Mouse (Mus musculus): ENCODE data around the gene Arhgap22.
A peak's percentile ranks its signal among the peaks of the same experiment; 100 is the strongest.

Arhgap22 gene

GRCm38 (mm10) chr14:33213823-33214766 lies at the start of gene Arhgap22:
TSS of gene Arhgap22 (plus strand) at chr14:33214026.
- peak; percentile 89 for DNase-seq (ENCODE audit: low read depth, low spot score)

GRCm38 (mm10) chr14:33168750-33169149 lies 45.1 kb upstream of the Arhgap22 start:
- no peak for DNase-seq (ENCODE audit: low read depth, low spot score)

- DNase-seq (ENCODE audit: low read depth, low spot score), result no peak
Observed at GRCm38 (mm10) chr14:33171942-33172341, 41.9 kb upstream of the Arhgap22 start.

- no peak for DNase-seq (ENCODE audit: low read depth, low spot score)
Observed at GRCm38 (mm10) chr14:33175059-33175821, 38.6 kb upstream of the Arhgap22 start.

GRCm38 (mm10) chr14:33180102-33180501 lies 33.7 kb upstream of the Arhgap22 start:
- no peak for DNase-seq (ENCODE audit: low read depth, low spot score)

- no peak for DNase-seq (ENCODE audit: low read depth, low spot score)
Observed at GRCm38 (mm10) chr14:33185068-33185800, 28.6 kb upstream of the Arhgap22 start, which contains the start of gene Wdfy4. TSS of gene Wdfy4 (minus strand) at chr14:33185508.

- DNase-seq (ENCODE audit: low read depth, low spot score), result no peak
Observed at GRCm38 (mm10) chr14:33187201-33187600, 26.6 kb upstream of the Arhgap22 start.

GRCm38 (mm10) chr14:33189230-33189629 lies 24.6 kb upstream of the Arhgap22 start:
- no peak for DNase-seq (ENCODE audit: low read depth, low spot score)

- DNase-seq (ENCODE audit: low read depth, low spot score), result no peak
Observed at GRCm38 (mm10) chr14:33189849-33190423, 23.9 kb upstream of the Arhgap22 start.

- no peak for DNase-seq (ENCODE audit: low read depth, low spot score)
Observed at GRCm38 (mm10) chr14:33190646-33191045, 23.2 kb upstream of the Arhgap22 start.

- no peak for DNase-seq (ENCODE audit: low read depth, low spot score)
Observed at GRCm38 (mm10) chr14:33193762-33194161, 20.1 kb upstream of the Arhgap22 start.

- no peak for DNase-seq (ENCODE audit: low read depth, low spot score)
Observed at GRCm38 (mm10) chr14:33194241-33194640, 19.6 kb upstream of the Arhgap22 start.

GRCm38 (mm10) chr14:33202161-33202560 lies 11.7 kb upstream of the Arhgap22 start:
- DNase-seq (ENCODE audit: low read depth, low spot score), result no peak

GRCm38 (mm10) chr14:33202885-33203284 lies 10.9 kb upstream of the Arhgap22 start:
- no peak for DNase-seq (ENCODE audit: low read depth, low spot score)

GRCm38 (mm10) chr14:33203777-33204176 lies 10.0 kb upstream of the Arhgap22 start:
- DNase-seq (ENCODE audit: low read depth, low spot score), result no peak

GRCm38 (mm10) chr14:33205280-33205965 lies 8.4 kb upstream of the Arhgap22 start:
- peak; percentile 18 for DNase-seq (ENCODE audit: low read depth, low spot score)

GRCm38 (mm10) chr14:33207011-33207410 lies 6.8 kb upstream of the Arhgap22 start:
- DNase-seq (ENCODE audit: low read depth, low spot score), result peak; percentile 58

- DNase-seq (ENCODE audit: low read depth, low spot score), result no peak
Observed at GRCm38 (mm10) chr14:33208331-33208730, 5.5 kb upstream of the Arhgap22 start.

- no peak for DNase-seq (ENCODE audit: low read depth, low spot score)
Observed at GRCm38 (mm10) chr14:33210806-33211205, 3.0 kb upstream of the Arhgap22 start.

GRCm38 (mm10) chr14:33212271-33212957 lies 1.4 kb upstream of the Arhgap22 start:
- DNase-seq (ENCODE audit: low read depth, low spot score), result no peak

Measured in ZHBTc4 (cell line).